Mouse (Mus musculus) embryonic facial prominence, embryonic 15.5 days (tissue): ENCODE results near the gene Rnf11. TPM values are rescaled to one million over a fixed set of nuclear protein-coding genes. Genes with fewer than 3 reads are reported as not detected.

Experiments used
- ATAC-seq: fragments of 200-750 bp; cut with Nextera tagmentation; 2 replicates; pipeline ENCODE4 v1.8.0; 2017; ENCODE audit warnings: low read depth, moderate TSS enrichment; ENCODE audit not compliant: insufficient number of reproducible peaks, low FRiP score, low TSS enrichment
- H3K27ac ChIP-seq: fragments of 300-500 bp; sonication (generic); replicated peaks from 2 replicates; pipeline ENCODE4 v1.5.1; 2015; ENCODE audit warnings: mild to moderate bottlenecking, inconsistent platforms
- H3K27me3 ChIP-seq: fragments of 300-500 bp; sonication (generic); 2 replicates; pipeline ENCODE4 v1.6.1; 2015; ENCODE audit warnings: inconsistent platforms
- H3K36me3 ChIP-seq: fragments of 300-500 bp; sonication (generic); 2 replicates; pipeline ENCODE4 v1.6.1; 2015; ENCODE audit warnings: mild to moderate bottlenecking, inconsistent platforms
- H3K4me1 ChIP-seq: fragments of 300-500 bp; sonication (generic); 2 replicates; pipeline ENCODE4 v1.6.1; 2015; ENCODE audit warnings: inconsistent platforms
- H3K4me2 ChIP-seq: fragments of 300-500 bp; sonication (generic); replicated peaks from 2 replicates; pipeline ENCODE4 v1.6.1; 2015; ENCODE audit warnings: mild to moderate bottlenecking, inconsistent platforms
- H3K4me3 ChIP-seq: fragments of 300-500 bp; sonication (generic); replicated peaks from 2 replicates; pipeline ENCODE4 v1.5.1; 2015; ENCODE audit warnings: mild to moderate bottlenecking, inconsistent platforms
- H3K9ac ChIP-seq: fragments of 300-500 bp; sonication (generic); 2 replicates; pipeline ENCODE4 v1.6.1; 2015; ENCODE audit warnings: inconsistent platforms
- H3K9me3 ChIP-seq: fragments of 300-500 bp; sonication (generic); replicated peaks from 2 replicates; pipeline ENCODE4 v1.6.1; 2016; ENCODE audit warnings: inconsistent platforms
- WGBS: fragments of 180-500 bp; shearing (Covaris S2); methylation state at CpG from one replicate; pipeline ENCODE4 v1.1.7; 2015; 5-methylcytosine and 5-hydroxymethylcytosine counted together
- polyA plus RNA-seq: library from polyadenylated mRNA; unstranded; fragments of >200 nt; fragmentation: Nextera tagmentation; extraction: Ambion mirVana; gene quantifications from 2 replicates; pipeline ENCODE4 v1.2.1, GENCODE M21; 2015

Gene Rnf11
- polyA plus RNA-seq, 1 experiment from 2014 or later: 54.0 TPM

DNA sequence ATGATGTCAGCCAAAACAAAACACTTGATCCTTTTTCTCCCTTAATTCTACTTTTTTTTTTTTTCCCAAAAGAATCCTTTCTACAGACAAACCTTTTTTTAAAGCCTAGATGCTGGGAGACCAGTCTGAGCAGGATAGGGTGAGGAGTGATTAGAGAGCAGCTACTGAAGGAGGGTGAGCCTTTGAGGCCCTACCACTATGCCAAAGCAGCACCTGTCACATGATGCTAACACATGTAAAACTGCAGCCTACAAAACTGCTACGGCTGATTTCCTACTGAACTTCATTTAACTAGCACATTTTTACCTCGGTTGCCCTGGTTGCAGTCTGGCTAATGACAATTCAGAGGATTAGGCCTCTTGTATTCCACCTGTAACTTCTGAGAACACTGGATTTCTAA, 39.6 kb downstream of the Rnf11 start:
- Histone ChIP-seq H3K27ac (no peak overlapping the region), H3K36me3 (peaks cover 7% of the 10 kb centered on the region; the same call in 1 of the 2 replicates), H3K4me3 (no peak overlapping the region), H3K4me1 (peaks cover 7% of the 10 kb centered on the region), H3K9me3 (no peaks in the 10 kb centered on the region), H3K9ac (no peak overlapping the region), H3K4me2 (no peak overlapping the region), H3K27me3 (no peaks in the 10 kb centered on the region)
- 49% methylated on average over 2 of the region's 2 CpGs for WGBS
- no peak for ATAC-seq

DNA sequence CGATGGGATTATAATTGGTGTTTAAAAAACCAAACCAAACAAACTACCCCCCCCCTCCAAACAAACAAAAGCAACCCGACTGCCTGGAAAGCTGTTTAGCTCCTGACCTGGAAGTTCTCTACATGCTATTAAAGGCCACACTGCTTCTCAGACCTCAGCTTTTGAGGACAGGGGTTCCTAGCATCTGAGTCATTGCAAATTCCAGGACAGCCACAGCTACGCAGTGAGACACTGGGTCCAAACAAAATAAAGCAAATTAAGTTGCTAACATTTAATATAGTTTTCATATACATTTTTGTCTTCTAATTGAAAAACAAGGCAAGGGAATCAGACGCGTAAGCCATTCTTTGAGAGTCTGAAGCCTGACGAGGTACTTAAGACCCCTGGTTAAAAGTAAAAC, 40.1 kb downstream of the Rnf11 start:
- peaks cover 12% of the 10 kb centered on the region for H3K4me1 ChIP-seq
- no peaks in the 10 kb centered on the region for H3K27me3 ChIP-seq
- 72% methylated on average over 6 of the region's 6 CpGs for WGBS
- no peaks in the 10 kb centered on the region for H3K9me3 ChIP-seq
- no peak overlapping the region for H3K4me2 ChIP-seq
- no peak overlapping the region for H3K9ac ChIP-seq
- H3K27ac ChIP-seq: no peak overlapping the region
- ATAC-seq: no peak
- no peak overlapping the region for H3K4me3 ChIP-seq
- peaks cover 7% of the 10 kb centered on the region; the same call in 1 of the 2 replicates for H3K36me3 ChIP-seq

DNA sequence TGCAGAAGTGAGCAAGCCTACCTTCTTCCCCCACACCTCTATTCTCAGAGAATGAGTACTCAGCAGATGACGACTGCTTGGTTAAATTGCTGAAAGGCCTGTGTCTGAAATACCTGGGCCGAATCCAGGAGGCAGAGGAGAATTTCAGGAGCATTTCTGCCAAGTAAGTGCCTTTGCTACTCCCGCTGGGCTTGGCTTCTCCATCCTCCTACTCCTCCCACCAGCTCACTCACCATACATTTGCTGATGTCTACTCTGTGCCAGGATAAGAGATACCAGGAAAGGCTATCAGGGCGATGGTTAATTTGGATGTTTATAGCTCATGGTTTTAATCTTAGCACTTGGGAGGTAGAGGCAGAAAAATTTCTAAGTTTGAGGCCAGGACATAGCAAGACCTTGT, 41.9 kb downstream of the Rnf11 start:
- Histone ChIP-seq H3K27ac (no peak overlapping the region), H3K4me1 (peaks cover 12% of the 10 kb centered on the region), H3K4me2 (no peak overlapping the region), H3K27me3 (no peaks in the 10 kb centered on the region), H3K36me3 (peaks cover 3% of the 10 kb centered on the region; the same call in 1 of the 2 replicates), H3K9me3 (no peaks in the 10 kb centered on the region), H3K9ac (no peak overlapping the region), H3K4me3 (no peak overlapping the region)
- ATAC-seq: no peak
- 80% methylated on average over 4 of the region's 4 CpGs for WGBS

DNA sequence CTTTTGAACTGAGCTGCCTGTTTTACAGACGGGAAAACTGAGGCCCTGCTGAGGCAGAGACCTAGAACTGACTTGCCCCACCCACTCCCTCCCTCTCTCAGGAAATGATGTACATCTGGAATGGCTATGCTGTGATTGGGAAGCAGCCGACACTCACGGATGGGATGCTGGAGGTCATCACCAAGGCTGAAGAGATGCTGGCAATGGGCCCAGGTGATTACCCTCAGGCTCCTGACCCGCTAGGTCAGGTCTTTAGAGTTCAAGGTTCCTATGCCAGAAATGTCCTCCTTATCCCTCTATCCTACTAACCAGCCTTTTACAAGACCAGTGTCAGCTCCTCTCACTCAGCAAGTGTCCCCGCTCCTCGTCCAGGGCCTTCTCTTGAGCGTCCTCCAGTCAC, 42.4 kb downstream of the Rnf11 start:
- no peak overlapping the region for H3K4me2 ChIP-seq
- H3K27me3 ChIP-seq: no peaks in the 10 kb centered on the region
- H3K27ac ChIP-seq: no peak overlapping the region
- peaks cover 3% of the 10 kb centered on the region; the same call in 1 of the 2 replicates for H3K36me3 ChIP-seq
- WGBS: 83% methylated on average over 7 of the region's 7 CpGs
- no peak overlapping the region for H3K4me3 ChIP-seq
- no peaks in the 10 kb centered on the region for H3K9me3 ChIP-seq
- H3K9ac ChIP-seq: no peak overlapping the region
- no peak for ATAC-seq
- H3K4me1 ChIP-seq: peaks cover 12% of the 10 kb centered on the region

DNA sequence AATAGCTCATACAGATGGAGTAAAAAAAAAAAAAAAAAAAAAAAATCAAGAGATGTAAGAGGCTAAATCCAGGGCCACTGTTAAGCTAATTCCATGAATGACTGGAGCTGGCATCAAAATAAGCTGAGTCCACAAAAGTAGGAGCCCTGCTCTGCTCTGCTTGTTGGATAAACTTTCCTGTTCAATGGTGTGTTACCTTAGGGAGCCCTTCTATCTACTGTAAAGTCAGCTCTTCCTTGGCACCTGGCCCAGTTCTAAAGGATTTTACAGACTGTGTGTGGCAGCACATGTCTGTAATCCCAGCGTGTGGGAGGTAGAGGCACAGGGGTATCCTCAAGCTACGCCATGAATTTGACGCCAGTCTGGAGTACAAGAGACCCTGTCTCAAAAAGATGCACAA, 43.5 kb downstream of the Rnf11 start:
- ATAC-seq: no peak
- H3K9ac ChIP-seq: no peak overlapping the region
- no peak overlapping the region for H3K4me2 ChIP-seq
- no peak overlapping the region for H3K4me3 ChIP-seq
- H3K9me3 ChIP-seq: no peaks in the 10 kb centered on the region
- H3K27me3 ChIP-seq: no peaks in the 10 kb centered on the region
- 71% methylated on average over 3 of the region's 3 CpGs for WGBS
- H3K27ac ChIP-seq: no peak overlapping the region
- peaks cover 12% of the 10 kb centered on the region for H3K4me1 ChIP-seq
- H3K36me3 ChIP-seq: peaks cover 3% of the 10 kb centered on the region; the same call in 1 of the 2 replicates

DNA sequence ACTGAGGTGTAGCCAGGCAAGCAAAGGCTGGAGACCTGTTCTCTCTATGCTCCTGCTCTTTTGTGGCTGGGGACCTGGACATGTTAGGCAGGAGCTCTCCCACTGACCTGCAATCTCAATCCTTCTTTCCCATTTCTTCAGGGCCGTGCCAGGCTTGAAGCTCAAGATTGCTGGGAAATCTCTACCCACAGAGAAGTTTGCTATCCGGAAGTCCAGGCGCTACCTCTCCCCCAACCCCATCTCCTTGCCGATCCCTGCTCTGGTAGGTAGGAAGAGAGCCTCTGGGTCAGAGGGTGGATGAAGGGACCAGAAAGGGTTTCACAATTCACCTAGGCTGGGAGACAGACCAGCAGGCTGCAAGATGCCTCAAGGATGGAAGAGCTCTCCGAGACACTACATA, 44.1 kb downstream of the Rnf11 start:
- no peak overlapping the region for H3K4me2 ChIP-seq
- no peak overlapping the region for H3K9ac ChIP-seq
- no peak for ATAC-seq
- H3K27me3 ChIP-seq: no peaks in the 10 kb centered on the region
- peaks cover 3% of the 10 kb centered on the region; the same call in 1 of the 2 replicates for H3K36me3 ChIP-seq
- H3K9me3 ChIP-seq: no peaks in the 10 kb centered on the region
- 92% methylated on average over 5 of the region's 5 CpGs for WGBS
- H3K27ac ChIP-seq: peak overlapping the region; percentile 60
- H3K4me3 ChIP-seq: no peak overlapping the region
- peaks cover 12% of the 10 kb centered on the region for H3K4me1 ChIP-seq

DNA sequence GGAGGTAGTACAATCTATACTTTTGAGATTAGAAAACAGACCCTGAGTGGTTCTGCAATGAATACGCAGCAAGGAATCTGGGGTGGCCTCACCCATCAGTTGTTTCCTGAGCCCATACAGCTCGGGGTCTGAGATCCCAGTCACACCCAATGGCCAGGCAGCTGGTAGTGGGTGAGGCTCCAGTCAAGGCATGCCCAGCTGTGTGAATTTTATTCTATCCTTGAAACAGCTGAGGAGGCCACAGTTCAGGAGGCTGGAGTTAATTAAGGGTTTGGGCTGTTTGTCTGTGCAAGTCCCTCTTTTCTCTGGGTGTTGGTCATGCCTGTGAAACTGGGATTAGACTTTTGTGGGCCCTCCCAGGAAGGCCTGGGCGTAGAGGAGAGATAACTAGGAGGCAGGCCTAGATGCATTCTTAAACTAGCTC, 44.7 kb downstream of the Rnf11 start:
- peak; percentile 71; the same call in 1 of the 2 replicates for ATAC-seq
- Histone ChIP-seq H3K4me1 (peaks cover 12% of the 10 kb centered on the region), H3K27ac (peak overlapping the region; percentile 63; the same call in 1 of the 2 replicates), H3K9me3 (no peaks in the 10 kb centered on the region), H3K4me2 (no peak overlapping the region), H3K4me3 (no peak overlapping the region), H3K9ac (no peak overlapping the region), H3K36me3 (peaks cover 3% of the 10 kb centered on the region; the same call in 1 of the 2 replicates), H3K27me3 (no peaks in the 10 kb centered on the region)
- 36% methylated on average over 3 of the region's 3 CpGs for WGBS

DNA sequence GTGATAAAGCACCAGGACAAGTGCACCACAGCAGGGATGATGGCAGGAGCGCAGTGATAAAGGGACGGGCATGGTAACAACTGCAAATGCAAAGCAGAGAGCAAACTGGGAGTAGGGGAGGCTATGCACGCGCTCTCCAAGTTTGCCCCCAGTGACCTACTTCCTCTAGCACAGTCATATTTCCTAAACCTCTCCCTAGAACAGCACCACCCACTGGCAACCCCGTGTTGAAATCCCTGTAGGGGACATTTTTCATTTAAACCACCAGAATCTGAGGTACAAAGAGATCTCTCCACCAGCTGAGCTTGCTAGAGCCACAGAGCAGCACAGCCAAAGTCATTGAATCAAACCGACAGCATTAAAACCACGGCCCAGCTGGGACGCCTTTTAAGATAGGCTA, 45.4 kb downstream of the Rnf11 start:
- no peak for ATAC-seq
- Histone ChIP-seq H3K36me3 (peaks cover 3% of the 10 kb centered on the region; the same call in 1 of the 2 replicates), H3K27ac (peak overlapping the region; percentile 63; the same call in 1 of the 2 replicates), H3K27me3 (no peaks in the 10 kb centered on the region), H3K4me3 (no peak overlapping the region), H3K9me3 (no peaks in the 10 kb centered on the region), H3K4me1 (peaks cover 12% of the 10 kb centered on the region), H3K9ac (no peak overlapping the region), H3K4me2 (no peak overlapping the region)
- 77% methylated on average over 8 of the region's 8 CpGs for WGBS

DNA sequence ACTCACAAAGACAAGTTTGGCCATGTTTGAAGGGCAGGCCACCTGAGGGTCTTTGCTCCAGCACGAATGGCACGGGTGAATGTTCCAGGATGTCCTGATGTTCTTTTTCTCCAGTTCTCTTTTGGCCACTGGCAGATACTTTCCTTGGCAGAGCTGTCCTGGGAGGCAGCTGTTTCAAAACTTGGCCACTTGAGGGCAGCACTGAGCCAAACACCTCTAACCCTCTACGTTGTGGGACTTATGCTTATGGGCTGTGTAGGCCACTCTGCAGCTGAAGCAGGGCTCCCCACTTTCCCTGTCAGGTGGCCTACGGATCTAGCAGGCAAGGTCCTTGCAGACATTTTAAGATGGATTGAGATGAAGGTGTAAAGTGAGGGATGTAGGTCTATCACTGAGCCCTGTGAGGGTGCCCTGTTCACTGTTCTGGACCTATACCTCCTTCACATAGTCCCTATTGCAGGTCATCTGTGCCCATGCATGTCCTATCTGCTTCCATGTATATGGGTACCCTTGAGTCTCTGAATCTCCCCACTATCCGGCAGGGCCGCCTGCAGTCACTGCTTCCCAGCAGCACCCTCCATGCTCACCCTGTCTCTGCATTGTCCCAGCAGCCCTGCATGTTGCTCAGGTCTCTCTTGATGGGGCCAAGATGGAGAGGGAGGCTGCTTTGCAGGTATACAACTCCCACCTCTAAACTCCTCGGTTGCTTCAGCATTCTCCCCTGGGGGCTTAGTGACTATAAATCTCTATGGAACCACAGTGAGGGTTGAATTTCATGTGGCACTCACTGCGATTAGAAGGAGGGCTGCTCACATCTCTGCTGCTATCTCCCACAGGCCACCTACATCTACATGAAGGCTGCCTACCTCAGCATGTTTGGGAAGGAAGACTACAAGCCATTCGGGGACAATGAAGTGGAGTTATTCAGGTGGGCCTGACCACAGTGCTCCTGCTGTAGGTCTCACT, 46.3 kb downstream of the Rnf11 start:
- Histone ChIP-seq H3K36me3 (no peaks in the 10 kb centered on the region), H3K9me3 (no peaks in the 10 kb centered on the region), H3K27me3 (no peaks in the 10 kb centered on the region), H3K4me3 (no peak overlapping the region), H3K27ac (no peak overlapping the region), H3K4me2 (no peak overlapping the region), H3K9ac (no peak overlapping the region), H3K4me1 (peaks cover 15% of the 10 kb centered on the region)
- 45% methylated on average over 9 of the region's 9 CpGs for WGBS
- peak; percentile 35; the same call in 1 of the 2 replicates for ATAC-seq

DNA sequence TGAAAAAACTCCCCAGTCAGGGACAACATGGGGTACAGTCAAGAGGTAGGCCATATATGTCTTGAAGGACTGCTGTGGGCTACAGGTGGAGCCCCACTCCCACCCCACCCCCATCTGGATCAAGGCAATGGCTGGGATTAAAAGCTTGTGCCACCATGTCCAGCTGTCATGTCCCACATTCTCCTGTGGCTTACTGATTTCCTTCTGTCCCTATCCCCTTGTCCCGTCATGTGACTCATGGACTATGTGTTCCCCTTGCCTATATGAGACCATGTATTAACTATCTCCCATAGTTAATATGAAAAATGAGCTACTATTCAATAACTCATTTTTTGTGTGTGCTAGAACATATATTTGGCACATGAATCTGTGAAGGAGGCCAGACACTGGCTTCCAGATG, 50.3 kb downstream of the Rnf11 start:
- Histone ChIP-seq H3K36me3 (no peaks in the 10 kb centered on the region), H3K9me3 (no peaks in the 10 kb centered on the region), H3K27ac (no peak overlapping the region), H3K4me2 (no peak overlapping the region), H3K4me1 (peaks cover 17% of the 10 kb centered on the region), H3K4me3 (no peak overlapping the region), H3K27me3 (no peaks in the 10 kb centered on the region), H3K9ac (no peak overlapping the region)
- WGBS: 70% methylated on average over 1 of the region's 1 CpGs
- no peak for ATAC-seq

DNA sequence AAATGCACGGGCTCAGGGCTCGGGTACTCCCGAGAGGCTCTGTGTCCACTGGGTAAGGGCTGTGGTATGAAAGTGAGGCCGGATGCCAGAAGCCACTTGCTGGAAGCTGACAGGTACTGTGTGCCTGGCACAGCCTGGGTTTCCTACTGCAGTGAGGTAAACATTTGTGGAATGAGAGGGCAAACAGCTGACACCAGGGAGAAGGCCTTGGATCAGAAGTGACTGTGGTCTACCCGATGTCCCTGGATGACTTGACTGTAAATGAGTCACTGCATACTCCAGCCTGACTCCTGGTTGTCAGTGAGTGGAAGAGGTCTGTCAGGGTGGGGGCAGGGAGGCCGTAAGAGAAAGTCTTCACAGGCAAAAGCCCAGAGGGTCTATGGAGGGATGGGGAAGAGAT, 50.9 kb downstream of the Rnf11 start:
- 68% methylated on average over 6 of the region's 6 CpGs for WGBS
- Histone ChIP-seq H3K9ac (no peak overlapping the region), H3K36me3 (no peaks in the 10 kb centered on the region), H3K4me1 (peaks cover 17% of the 10 kb centered on the region), H3K4me2 (no peak overlapping the region), H3K27me3 (no peaks in the 10 kb centered on the region), H3K9me3 (no peaks in the 10 kb centered on the region), H3K27ac (no peak overlapping the region), H3K4me3 (no peak overlapping the region)
- ATAC-seq: no peak
